Mouse (Mus musculus) small intestine, adult 2 months (tissue): ENCODE results near the gene 1700029H14Rik. TPM values are rescaled to one million over a fixed set of nuclear protein-coding genes. Genes with fewer than 3 reads are reported as not detected.

Experiments
- H3K27ac ChIP-seq: fragments of 200-500 bp; 2 replicates; pipeline ENCODE4 v1.5.1; 2012; ENCODE audit warnings: low read depth, low read length, control low read depth, inconsistent platforms; ENCODE audit not compliant: insufficient read depth
- H3K27me3 ChIP-seq: fragments of 200-500 bp; 2 replicates; pipeline ENCODE4 v1.6.1; 2012; ENCODE audit warnings: mild to moderate bottlenecking, moderate library complexity, low read length, inconsistent platforms; ENCODE audit not compliant: control insufficient read depth, insufficient read depth
- H3K36me3 ChIP-seq: fragments of 200-500 bp; 2 replicates; pipeline ENCODE4 v1.6.1; 2012; ENCODE audit warnings: mild to moderate bottlenecking, low read length, control low read depth, inconsistent platforms; ENCODE audit not compliant: control insufficient read depth, insufficient read depth
- H3K4me1 ChIP-seq: fragments of 200-500 bp; 2 replicates; pipeline ENCODE4 v1.6.1; 2012; ENCODE audit warnings: low read length, inconsistent platforms, mixed read lengths; ENCODE audit not compliant: control insufficient read depth, insufficient read depth, insufficient read length
- H3K4me3 ChIP-seq: fragments of 200-500 bp; 2 replicates; pipeline ENCODE4 v1.5.1; 2012; ENCODE audit warnings: low read depth, mild to moderate bottlenecking, control low read depth, inconsistent platforms, low read length, moderate library complexity
- CTCF ChIP-seq: fragments of 200-500 bp; IDR thresholded peaks from 2 replicates; pipeline ENCODE4 v1.5.1; 2012; ENCODE audit warnings: low read depth, mild to moderate bottlenecking, control low read depth, inconsistent platforms, low read length, moderate library complexity, mixed read lengths; ENCODE audit not compliant: insufficient replicate concordance, insufficient read length; ENCODE audit errors: extremely low read depth
- POLR2A ChIP-seq: fragments of 200-500 bp; IDR thresholded peaks from 2 replicates; pipeline ENCODE4 v1.6.1; 2012; ENCODE audit warnings: low read depth, mild to moderate bottlenecking, control low read depth, inconsistent platforms, low read length, moderate library complexity
- WGBS: fragments of 180-500 bp; shearing (Covaris S2); methylation state at CpG from one replicate; pipeline ENCODE4 v1.1.7; 2018; 5-methylcytosine and 5-hydroxymethylcytosine counted together
- polyA plus RNA-seq: library from polyadenylated mRNA; depleted of rRNA; stranded (reverse); fragments of >200 nt; gene quantifications from 2 replicates; pipeline ENCODE4 v1.2.3, GENCODE M21; 2012; rRNA removed

Gene 1700029H14Rik
- polyA plus RNA-seq, 1 experiment = not detected

GRCm38 (mm10) chr8:13507284-13507937, 54.9 kb downstream of the 1700029H14Rik start:
- peaks cover 41% of the 10 kb centered on the region for H3K4me1 ChIP-seq
- H3K36me3 ChIP-seq = no peaks in the 10 kb centered on the region
- peak overlapping the region; percentile 42 for H3K27ac ChIP-seq
- H3K27me3 ChIP-seq = no peaks in the 10 kb centered on the region
- 22% methylated on average over 3 of the region's 3 CpGs for WGBS
- H3K4me3 ChIP-seq = no peak overlapping the region
- no peak for TF ChIP-seq POLR2A
- TF ChIP-seq CTCF = no peak

GRCm38 (mm10) chr8:13506849-13507248, 55.4 kb downstream of the 1700029H14Rik start:
- Histone ChIP-seq H3K4me1 (peaks cover 38% of the 10 kb centered on the region), H3K27me3 (no peaks in the 10 kb centered on the region), H3K27ac (peak overlapping the region; percentile 42), H3K4me3 (no peak overlapping the region), H3K36me3 (no peaks in the 10 kb centered on the region)
- no peak for TF ChIP-seq CTCF
- no peak for TF ChIP-seq POLR2A
- 15% methylated on average over 4 of the region's 4 CpGs for WGBS

GRCm38 (mm10) chr8:13504894-13505674, 57.2 kb downstream of the 1700029H14Rik start:
- Histone ChIP-seq H3K4me3 (no peak overlapping the region), H3K27me3 (no peaks in the 10 kb centered on the region), H3K4me1 (peaks cover 38% of the 10 kb centered on the region), H3K27ac (peak overlapping the region; percentile 88), H3K36me3 (no peaks in the 10 kb centered on the region)
- TF ChIP-seq POLR2A (no peak), CTCF (no peak)

- WGBS = 61% methylated on average over 8 of the region's 8 CpGs
- H3K4me1 ChIP-seq = peaks cover 38% of the 10 kb centered on the region
- no peaks in the 10 kb centered on the region for H3K36me3 ChIP-seq
- peak overlapping the region; percentile 88 for H3K27ac ChIP-seq
- TF ChIP-seq CTCF (peak; percentile 9; the same call in 1 of the 2 replicates), POLR2A (no peak)
- H3K4me3 ChIP-seq = no peak overlapping the region
- H3K27me3 ChIP-seq = no peaks in the 10 kb centered on the region
Measured at GRCm38 (mm10) chr8:13503936-13504606, 58.2 kb downstream of the 1700029H14Rik start.

GRCm38 (mm10) chr8:13501221-13501620, 61.0 kb downstream of the 1700029H14Rik start:
- 86% methylated on average over 3 of the region's 3 CpGs for WGBS
- peaks cover 22% of the 10 kb centered on the region; the same call in 1 of the 2 replicates for H3K4me1 ChIP-seq
- TF ChIP-seq POLR2A = no peak
- no peak for TF ChIP-seq CTCF
- H3K27me3 ChIP-seq = no peaks in the 10 kb centered on the region
- H3K36me3 ChIP-seq = no peaks in the 10 kb centered on the region
- no peak overlapping the region for H3K4me3 ChIP-seq
- H3K27ac ChIP-seq = no peak overlapping the region

Other genes starting within 250 kb of the 1700029H14Rik start
- 13.3 and 22.7 TPM in 2 replicates for gene Tfdp1, start 223.7 kb downstream of the 1700029H14Rik start, polyA plus RNA-seq
- 0.06 and 0.13 TPM in 2 replicates for gene Atp4b, start 165.6 kb downstream of the 1700029H14Rik start, polyA plus RNA-seq
- gene Grk1, start 157.4 kb downstream of the 1700029H14Rik start, polyA plus RNA-seq = not detected in 2 replicates
- 7.3 and 11.0 TPM in 2 replicates for gene Tmem255b, start 127.3 kb downstream of the 1700029H14Rik start, polyA plus RNA-seq
- gene Gas6, start 68.0 kb downstream of the 1700029H14Rik start, polyA plus RNA-seq = 42.6 and 58.3 TPM in 2 replicates
- 8.5 and 13.1 TPM in 2 replicates for gene Rasa3, start 115.1 kb upstream of the 1700029H14Rik start, polyA plus RNA-seq
- not detected in 2 replicates for gene Cfap97d2, start 143.4 kb upstream of the 1700029H14Rik start, polyA plus RNA-seq
- 10.4 and 17.5 TPM in 2 replicates for gene Cdc16, start 195.2 kb upstream of the 1700029H14Rik start, polyA plus RNA-seq
- gene Upf3a, start 223.2 kb upstream of the 1700029H14Rik start, polyA plus RNA-seq = 3.4 and 5.3 TPM in 2 replicates